Mouse (Mus musculus): ENCODE results near the gene Mov10.
"Not testable (repeated sequence)": the region's sequence is repeated elsewhere in the genome, so short reads cannot be mapped to it uniquely, and the experiment has no call there.

Gene Mov10

DNA sequence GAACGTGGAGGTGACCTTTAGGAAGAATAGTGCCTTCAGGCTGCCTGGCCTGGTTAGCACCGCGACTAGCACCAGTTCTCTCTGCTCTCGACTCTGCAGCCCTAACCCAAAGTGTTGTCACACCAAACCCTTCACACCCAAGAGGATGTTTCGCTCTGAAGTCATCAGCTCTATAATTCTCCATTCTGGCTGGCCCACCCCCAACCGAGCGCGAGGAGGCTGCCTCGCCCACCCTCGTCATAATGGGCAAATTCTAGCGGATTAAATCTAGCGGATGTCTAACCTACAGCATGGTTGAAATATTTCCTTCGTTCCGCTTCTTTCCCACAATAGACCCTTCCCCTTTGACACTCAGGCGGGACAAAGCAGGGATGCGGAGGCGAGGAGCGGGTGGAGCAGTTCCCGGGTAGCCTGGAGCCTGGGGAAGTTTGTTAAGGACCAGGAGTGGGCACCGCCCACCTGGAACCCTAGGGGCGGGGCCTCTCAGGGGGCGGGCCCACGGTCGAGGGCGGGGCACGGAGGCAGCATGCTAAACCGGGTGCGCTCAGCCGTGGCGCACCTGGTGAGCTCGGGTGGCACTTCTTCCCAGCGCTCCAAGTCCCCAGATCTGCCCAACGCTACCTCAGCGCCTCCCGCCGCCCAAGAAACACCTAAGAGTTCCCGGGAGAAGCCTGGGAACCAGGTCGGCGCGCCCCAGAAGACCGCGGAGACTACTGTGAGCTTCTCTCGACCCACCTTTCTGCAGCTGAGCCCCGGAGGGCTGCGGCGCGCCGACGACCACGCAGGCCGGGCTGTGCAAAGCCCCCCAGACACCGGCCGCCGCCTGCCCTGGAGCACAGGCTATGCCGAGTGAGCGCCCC is 37.6 kb downstream of the Mov10 start, which contains the start of gene Ppm1j:
TSS of gene Ppm1j (plus strand) at position 496 of the 860 bp plus-strand sequence.
- peak; percentile 83 for DNase-seq

- peak; percentile 78 for DNase-seq
Observed at GRCm38 (mm10) chr3:104779949-104780348, 38.4 kb downstream of the Mov10 start.

DNA sequence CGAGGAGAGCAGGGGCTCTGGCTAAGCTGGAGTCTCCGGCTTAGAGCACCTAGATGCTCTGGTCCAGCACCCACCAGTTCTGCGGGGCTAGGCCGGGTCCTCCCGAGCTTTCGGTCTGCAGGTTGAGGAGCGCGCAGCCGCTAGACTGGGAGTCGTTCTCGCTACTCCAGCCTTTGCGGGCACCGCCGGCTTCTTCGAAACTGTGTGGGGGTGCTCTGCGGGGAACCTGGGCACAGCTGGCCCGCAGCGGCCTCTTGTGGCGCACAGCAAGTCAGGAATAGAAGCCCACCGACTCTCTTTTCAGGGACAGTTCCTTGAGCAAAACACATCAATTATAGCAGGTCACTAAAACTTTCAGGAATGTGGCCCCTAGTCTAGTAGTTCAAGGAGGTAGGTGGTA is 41.0 kb downstream of the Mov10 start:
- DNase-seq: peak; percentile 36

- DNase-seq: no peak
Observed at GRCm38 (mm10) chr3:104773301-104773700, 45.1 kb downstream of the Mov10 start.

GRCm38 (mm10) chr3:104771460-104771859 is 46.9 kb downstream of the Mov10 start:
- DNase-seq: no peak

GRCm38 (mm10) chr3:104770918-104771317 is 47.4 kb downstream of the Mov10 start:
- DNase-seq: no peak

GRCm38 (mm10) chr3:104770035-104770434 is 48.3 kb downstream of the Mov10 start:
- peak; percentile 73 for DNase-seq

DNA sequence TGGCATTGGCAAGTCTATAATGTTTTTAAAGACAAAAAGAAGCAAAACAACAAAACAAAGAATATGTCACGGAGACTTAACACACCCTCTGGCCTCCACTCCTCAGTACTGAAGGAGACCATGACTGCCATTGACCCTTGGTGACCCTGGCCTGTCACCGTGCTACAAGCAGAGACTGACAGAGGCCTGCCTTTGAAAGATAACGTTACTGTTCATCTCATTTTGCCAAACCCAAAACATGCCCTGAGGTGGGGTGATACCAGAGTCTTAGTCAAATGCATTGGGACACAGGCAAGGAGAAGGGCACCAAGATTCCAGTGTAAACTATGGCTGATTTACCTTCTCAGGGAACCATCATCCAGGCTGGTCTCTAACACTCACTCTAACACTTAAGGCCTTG is 49.2 kb downstream of the Mov10 start:
- no peak for DNase-seq

- no peak for DNase-seq
Observed at GRCm38 (mm10) chr3:104767716-104768115, 50.6 kb downstream of the Mov10 start.

DNA sequence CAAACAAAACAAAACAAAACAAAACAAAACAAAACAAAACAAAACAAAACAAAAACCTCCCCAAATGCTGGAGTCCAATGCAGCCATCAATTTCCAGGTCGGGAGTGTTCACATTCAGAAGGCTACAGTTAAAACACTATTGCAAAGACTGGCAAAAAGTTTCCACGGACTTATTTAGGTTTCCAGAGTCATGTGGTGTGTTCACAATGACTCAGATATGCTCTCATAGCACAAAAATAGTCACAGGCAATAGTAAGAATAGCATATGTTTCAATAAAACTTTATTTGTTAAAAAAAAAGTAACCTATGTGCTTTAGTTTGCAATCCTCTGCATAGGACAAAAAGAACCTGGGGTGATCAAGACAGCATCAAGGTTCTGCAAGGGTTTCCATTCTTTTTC is 51.2 kb downstream of the Mov10 start:
- no peak for DNase-seq

GRCm38 (mm10) chr3:104765021-104765420 is 53.3 kb downstream of the Mov10 start:
- DNase-seq: no peak

- not testable (repeated sequence) for DNase-seq
Observed at GRCm38 (mm10) chr3:104762103-104762863, 56.1 kb downstream of the Mov10 start.

DNA sequence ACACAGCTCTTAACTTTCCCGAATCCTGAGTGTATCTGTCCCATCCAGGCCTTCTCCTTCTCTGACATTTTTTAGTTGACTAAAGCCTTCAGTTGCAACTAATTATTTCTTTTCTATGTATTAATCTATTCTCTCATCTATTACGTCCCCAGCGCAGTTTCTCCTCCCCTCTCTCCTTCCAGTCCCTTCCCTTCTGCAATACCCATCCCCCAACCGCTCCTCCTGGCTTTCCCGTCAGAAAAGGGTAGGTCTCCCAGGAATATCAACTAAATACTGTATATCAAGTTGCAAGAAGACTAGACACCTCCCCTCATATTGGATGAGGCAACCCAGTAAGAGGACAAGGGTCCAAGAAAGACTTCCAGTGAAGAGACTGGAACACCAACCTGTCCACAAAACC is 59.5 kb downstream of the Mov10 start:
- no peak for DNase-seq

GRCm38 (mm10) chr3:104758406-104758805 is 60.0 kb downstream of the Mov10 start:
- peak; percentile 76 for DNase-seq

DNA sequence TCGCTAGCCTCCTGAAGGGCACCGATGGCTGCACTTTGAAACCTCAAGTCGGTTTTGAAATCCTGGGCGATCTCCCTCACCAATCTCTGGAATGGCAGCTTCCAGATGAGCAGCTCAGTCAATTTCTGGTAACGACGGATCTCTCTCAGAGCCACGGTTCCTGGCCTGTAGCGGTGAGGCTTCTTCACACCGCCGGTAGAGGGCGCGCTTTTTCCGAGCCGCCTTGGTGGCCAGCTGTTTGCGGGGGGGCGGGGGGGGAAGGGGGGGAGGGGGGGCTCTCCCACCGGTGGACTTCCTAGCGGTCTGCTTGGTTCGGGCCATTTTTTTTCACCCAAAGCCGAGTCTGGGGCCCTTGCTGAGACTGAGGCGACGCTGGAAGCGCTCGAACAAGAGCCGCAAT is 65.5 kb downstream of the Mov10 start:
- DNase-seq: peak; percentile 25
